Mouse (Mus musculus) testis, adult 2 months (tissue): Measurements from ENCODE around the gene Apba2. TPM values are rescaled to one million over a fixed set of nuclear protein-coding genes. Genes with fewer than 3 reads are reported as not detected.

Experiments used
- H3K27ac ChIP-seq: fragments of 200-500 bp; 2 replicates; pipeline ENCODE4 v1.5.1; 2012; ENCODE audit warnings: low read depth, low read length; ENCODE audit not compliant: control insufficient read depth, insufficient read depth
- H3K27me3 ChIP-seq: fragments of 200-500 bp; 2 replicates; pipeline ENCODE4 v1.6.1; 2012; ENCODE audit warnings: mild to moderate bottlenecking, low read length, moderate library complexity; ENCODE audit not compliant: control insufficient read depth, insufficient read depth
- H3K36me3 ChIP-seq: fragments of 200-500 bp; 2 replicates; pipeline ENCODE4 v1.6.1; 2012; ENCODE audit warnings: mild to moderate bottlenecking, low read length; ENCODE audit not compliant: control insufficient read depth, insufficient read depth
- H3K4me1 ChIP-seq: fragments of 200-500 bp; 2 replicates; pipeline ENCODE4 v1.6.1; 2012; ENCODE audit warnings: low read length; ENCODE audit not compliant: control insufficient read depth, insufficient read depth
- H3K4me3 ChIP-seq: fragments of 200-500 bp; 2 replicates; pipeline ENCODE4 v1.5.1; 2012; ENCODE audit warnings: low read depth, mild to moderate bottlenecking, low read length, moderate library complexity, mixed read lengths; ENCODE audit not compliant: control insufficient read depth
- CTCF ChIP-seq: fragments of 200-500 bp; IDR thresholded peaks from 2 replicates; pipeline ENCODE4 v1.5.1; 2012; ENCODE audit warnings: low read depth, mild to moderate bottlenecking, inconsistent platforms, low read length, moderate library complexity; ENCODE audit not compliant: control insufficient read depth, insufficient read depth, insufficient replicate concordance
- POLR2A ChIP-seq: fragments of 200-500 bp; IDR thresholded peaks from 2 replicates; pipeline ENCODE4 v1.6.1; 2012; ENCODE audit warnings: low read depth, mild to moderate bottlenecking, inconsistent platforms, low read length, moderate library complexity; ENCODE audit not compliant: control insufficient read depth
- polyA plus RNA-seq: library from polyadenylated mRNA; depleted of rRNA; stranded (reverse); fragments of >200 nt; gene quantifications from 2 replicates; pipeline ENCODE4 v1.2.3, GENCODE M21; 2012; rRNA removed

Gene Apba2
- polyA plus RNA-seq, 1 experiment: 0.51 TPM

DNA sequence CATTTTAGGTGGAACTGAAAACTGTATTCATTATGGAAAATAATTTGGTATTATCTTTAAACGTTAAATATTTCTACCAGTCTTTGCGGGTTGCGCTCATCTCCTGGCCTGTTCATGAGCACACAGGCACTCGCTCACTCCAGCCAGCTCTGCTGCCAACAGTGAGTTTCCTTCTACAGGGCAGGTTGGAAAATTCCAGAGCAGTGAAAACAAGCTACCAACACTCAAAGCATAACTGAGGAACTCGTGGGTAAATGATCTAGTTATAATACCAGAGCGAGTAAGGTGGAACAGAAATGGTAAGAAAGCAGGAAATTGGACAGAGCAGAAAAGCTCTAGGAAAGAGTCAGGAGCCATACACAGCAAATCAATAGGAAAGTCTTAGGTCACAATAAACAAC is 294.0 kb downstream of the Apba2 start:
- no peak for TF ChIP-seq CTCF
- no peak for TF ChIP-seq POLR2A
- Histone ChIP-seq H3K27me3 (no peaks in the 10 kb centered on the region), H3K36me3 (no peaks in the 10 kb centered on the region), H3K4me3 (no peak overlapping the region), H3K27ac (no peak overlapping the region), H3K4me1 (no peaks in the 10 kb centered on the region)

Other genes starting within 250 kb of the Apba2 start
- 3.9 and 4.1 TPM in 2 replicates for gene Mtmr10, start 214.1 kb upstream of the Apba2 start, polyA plus RNA-seq
- 1.4 and 1.6 TPM in 2 replicates for gene Fan1, start 127.6 kb upstream of the Apba2 start, polyA plus RNA-seq
- gene Mphosph10, start 109.4 kb upstream of the Apba2 start, polyA plus RNA-seq: 2.0 and 2.5 TPM in 2 replicates
- 4.9 and 5.9 TPM in 2 replicates for gene Mcee, start 109.1 kb upstream of the Apba2 start, polyA plus RNA-seq